Mouse (Mus musculus): ENCODE results near the gene Bach2. TPM values are rescaled to one million over a fixed set of nuclear protein-coding genes. Genes with fewer than 3 reads are reported as not detected.

The Bach2 gene
- polyA plus RNA-seq, 1 experiment, result 18.7 TPM

GRCm38 (mm10) chr4:32564416-32564815 lies 325.8 kb downstream of the Bach2 start:
- no peaks in the 10 kb centered on the region for H3K9me3 ChIP-seq (replicated peaks; ENCODE audit: control insufficient read depth, insufficient read depth, low read length, poor library complexity, severe bottlenecking)
- no peaks in the 10 kb centered on the region for H3K4me1 ChIP-seq (ENCODE audit: control insufficient read depth, insufficient read depth, low read length)
- no peak overlapping the region for H3K4me3 ChIP-seq (ENCODE audit: low read depth, low read length)
- no peak overlapping the region for H3K9ac ChIP-seq (ENCODE audit: low read depth, poor library complexity, severe bottlenecking)
- no peak for TF ChIP-seq EP300 (IDR thresholded peaks at IDR 0.05; ENCODE audit: insufficient read depth, low read depth, low read length)
- TF ChIP-seq POLR2A (IDR thresholded peaks at IDR 0.05; ENCODE audit: insufficient read depth, low read length), result no peak
- TF ChIP-seq CTCF (IDR thresholded peaks at IDR 0.05; ENCODE audit: low read depth, low read length), result no peak
- H3K27me3 ChIP-seq (ENCODE audit: control insufficient read depth, insufficient read depth, low read length, poor library complexity, severe bottlenecking), result no peaks in the 10 kb centered on the region
- H3K36me3 ChIP-seq (ENCODE audit: control insufficient read depth, insufficient read depth, low read length, poor library complexity, severe bottlenecking), result no peaks in the 10 kb centered on the region
- no peak overlapping the region for H3K27ac ChIP-seq (ENCODE audit: insufficient read depth, low read length)

GRCm38 (mm10) chr4:32564918-32565317 lies 326.3 kb downstream of the Bach2 start:
- no peaks in the 10 kb centered on the region for H3K36me3 ChIP-seq (ENCODE audit: control insufficient read depth, insufficient read depth, low read length, poor library complexity, severe bottlenecking)
- no peak for TF ChIP-seq POLR2A (IDR thresholded peaks at IDR 0.05; ENCODE audit: insufficient read depth, low read length)
- TF ChIP-seq EP300 (IDR thresholded peaks at IDR 0.05; ENCODE audit: insufficient read depth, low read depth, low read length), result no peak
- TF ChIP-seq CTCF (IDR thresholded peaks at IDR 0.05; ENCODE audit: low read depth, low read length), result no peak

GRCm38 (mm10) chr4:32569054-32569453 lies 330.4 kb downstream of the Bach2 start:
- Histone ChIP-seq H3K36me3 (ENCODE audit: control insufficient read depth, insufficient read depth, low read length, poor library complexity, severe bottlenecking) (no peaks in the 10 kb centered on the region), H3K9me3 (replicated peaks; ENCODE audit: control insufficient read depth, insufficient read depth, low read length, poor library complexity, severe bottlenecking) (no peaks in the 10 kb centered on the region), H3K27ac (ENCODE audit: insufficient read depth, low read length) (no peak overlapping the region), H3K27me3 (ENCODE audit: control insufficient read depth, insufficient read depth, low read length, poor library complexity, severe bottlenecking) (no peaks in the 10 kb centered on the region), H3K9ac (ENCODE audit: low read depth, poor library complexity, severe bottlenecking) (no peak overlapping the region), H3K4me3 (ENCODE audit: low read depth, low read length) (no peak overlapping the region), H3K4me1 (ENCODE audit: control insufficient read depth, insufficient read depth, low read length) (no peaks in the 10 kb centered on the region)
- TF ChIP-seq CTCF (IDR thresholded peaks at IDR 0.05; ENCODE audit: low read depth, low read length) (no peak), EP300 (IDR thresholded peaks at IDR 0.05; ENCODE audit: insufficient read depth, low read depth, low read length) (no peak), POLR2A (IDR thresholded peaks at IDR 0.05; ENCODE audit: insufficient read depth, low read length) (no peak)

More at GRCm38 (mm10) chr4:32564918-32565317, 326.3 kb downstream of the Bach2 start:
- Histone ChIP-seq H3K9ac (ENCODE audit: low read depth, poor library complexity, severe bottlenecking) (no peak overlapping the region), H3K27ac (ENCODE audit: insufficient read depth, low read length) (no peak overlapping the region), H3K9me3 (replicated peaks; ENCODE audit: control insufficient read depth, insufficient read depth, low read length, poor library complexity, severe bottlenecking) (no peaks in the 10 kb centered on the region), H3K27me3 (ENCODE audit: control insufficient read depth, insufficient read depth, low read length, poor library complexity, severe bottlenecking) (no peaks in the 10 kb centered on the region), H3K4me3 (ENCODE audit: low read depth, low read length) (no peak overlapping the region), H3K4me1 (ENCODE audit: control insufficient read depth, insufficient read depth, low read length) (no peaks in the 10 kb centered on the region)

GRCm38 (mm10) chr4:32569995-32570938 lies 331.7 kb downstream of the Bach2 start:
- Histone ChIP-seq H3K36me3 (ENCODE audit: control insufficient read depth, insufficient read depth, low read length, poor library complexity, severe bottlenecking) (no peaks in the 10 kb centered on the region), H3K27ac (ENCODE audit: insufficient read depth, low read length) (no peak overlapping the region), H3K4me3 (ENCODE audit: low read depth, low read length) (no peak overlapping the region), H3K27me3 (ENCODE audit: control insufficient read depth, insufficient read depth, low read length, poor library complexity, severe bottlenecking) (no peaks in the 10 kb centered on the region), H3K9me3 (replicated peaks; ENCODE audit: control insufficient read depth, insufficient read depth, low read length, poor library complexity, severe bottlenecking) (no peaks in the 10 kb centered on the region), H3K4me1 (ENCODE audit: control insufficient read depth, insufficient read depth, low read length) (no peaks in the 10 kb centered on the region), H3K9ac (ENCODE audit: low read depth, poor library complexity, severe bottlenecking) (no peak overlapping the region)
- TF ChIP-seq CTCF (IDR thresholded peaks at IDR 0.05; ENCODE audit: low read depth, low read length) (peak; percentile 15), POLR2A (IDR thresholded peaks at IDR 0.05; ENCODE audit: insufficient read depth, low read length) (no peak), EP300 (IDR thresholded peaks at IDR 0.05; ENCODE audit: insufficient read depth, low read depth, low read length) (no peak)

- no peak overlapping the region for H3K27ac ChIP-seq (ENCODE audit: insufficient read depth, low read length)
- H3K4me3 ChIP-seq (ENCODE audit: low read depth, low read length), result no peak overlapping the region
- no peak overlapping the region for H3K9ac ChIP-seq (ENCODE audit: low read depth, poor library complexity, severe bottlenecking)
- H3K9me3 ChIP-seq (replicated peaks; ENCODE audit: control insufficient read depth, insufficient read depth, low read length, poor library complexity, severe bottlenecking), result no peaks in the 10 kb centered on the region
- TF ChIP-seq EP300 (IDR thresholded peaks at IDR 0.05; ENCODE audit: insufficient read depth, low read depth, low read length) (no peak), POLR2A (IDR thresholded peaks at IDR 0.05; ENCODE audit: insufficient read depth, low read length) (no peak), CTCF (IDR thresholded peaks at IDR 0.05; ENCODE audit: low read depth, low read length) (no peak)
- H3K27me3 ChIP-seq (ENCODE audit: control insufficient read depth, insufficient read depth, low read length, poor library complexity, severe bottlenecking), result no peaks in the 10 kb centered on the region
- H3K36me3 ChIP-seq (ENCODE audit: control insufficient read depth, insufficient read depth, low read length, poor library complexity, severe bottlenecking), result no peaks in the 10 kb centered on the region
- no peaks in the 10 kb centered on the region for H3K4me1 ChIP-seq (ENCODE audit: control insufficient read depth, insufficient read depth, low read length)
Observed at GRCm38 (mm10) chr4:32570939-32571317, 332.3 kb downstream of the Bach2 start.

- Histone ChIP-seq H3K36me3 (ENCODE audit: control insufficient read depth, insufficient read depth, low read length, poor library complexity, severe bottlenecking) (no peaks in the 10 kb centered on the region), H3K9me3 (replicated peaks; ENCODE audit: control insufficient read depth, insufficient read depth, low read length, poor library complexity, severe bottlenecking) (no peaks in the 10 kb centered on the region), H3K4me1 (ENCODE audit: control insufficient read depth, insufficient read depth, low read length) (no peaks in the 10 kb centered on the region), H3K4me3 (ENCODE audit: low read depth, low read length) (no peak overlapping the region), H3K27me3 (ENCODE audit: control insufficient read depth, insufficient read depth, low read length, poor library complexity, severe bottlenecking) (no peaks in the 10 kb centered on the region), H3K9ac (ENCODE audit: low read depth, poor library complexity, severe bottlenecking) (no peak overlapping the region), H3K27ac (ENCODE audit: insufficient read depth, low read length) (no peak overlapping the region)
- TF ChIP-seq CTCF (IDR thresholded peaks at IDR 0.05; ENCODE audit: low read depth, low read length) (no peak), EP300 (IDR thresholded peaks at IDR 0.05; ENCODE audit: insufficient read depth, low read depth, low read length) (no peak), POLR2A (IDR thresholded peaks at IDR 0.05; ENCODE audit: insufficient read depth, low read length) (no peak)
Observed at GRCm38 (mm10) chr4:32571441-32571840, 332.8 kb downstream of the Bach2 start.
